Mouse (Mus musculus) liver, embryonic 13.5 days (tissue): ENCODE data around the gene Perm1. TPM values are rescaled to one million over a fixed set of nuclear protein-coding genes. Genes with fewer than 3 reads are reported as not detected.

Source experiments
- ATAC-seq: fragments of 200-750 bp; cut with Nextera tagmentation; 2 replicates; pipeline ENCODE4 v1.8.0; 2017; ENCODE audit warnings: low read depth, mild to moderate bottlenecking, moderate number of reproducible peaks, moderate library complexity
- DNase-seq: peaks from one replicate; pipeline ENCODE4 v3.0.0; 2022
- H3K27ac ChIP-seq: fragments of 300-500 bp; sonication (generic); 2 replicates; pipeline ENCODE4 v1.5.1; 2015; ENCODE audit warnings: moderate library complexity, mild to moderate bottlenecking, inconsistent platforms
- H3K27me3 ChIP-seq: fragments of 300-500 bp; sonication (generic); 2 replicates; pipeline ENCODE4 v1.6.1; 2015; ENCODE audit warnings: mild to moderate bottlenecking, inconsistent platforms
- H3K36me3 ChIP-seq: fragments of 300-500 bp; sonication (generic); 2 replicates; pipeline ENCODE4 v1.6.1; 2015; ENCODE audit warnings: mild to moderate bottlenecking, inconsistent platforms
- H3K4me1 ChIP-seq: fragments of 300-500 bp; sonication (generic); replicated peaks from 2 replicates; pipeline ENCODE4 v1.6.1; 2015; ENCODE audit warnings: inconsistent platforms
- H3K4me2 ChIP-seq: fragments of 300-500 bp; sonication (generic); 2 replicates; pipeline ENCODE4 v1.6.1; 2015; ENCODE audit warnings: inconsistent platforms, mild to moderate bottlenecking, moderate library complexity
- H3K4me3 ChIP-seq: fragments of 300-500 bp; sonication (generic); replicated peaks from 2 replicates; pipeline ENCODE4 v1.5.1; 2015; ENCODE audit warnings: mild to moderate bottlenecking, inconsistent platforms
- H3K9ac ChIP-seq: fragments of 300-500 bp; sonication (generic); 2 replicates; pipeline ENCODE4 v1.6.1; 2015; ENCODE audit warnings: mild to moderate bottlenecking, inconsistent platforms
- H3K9me3 ChIP-seq: fragments of 300-500 bp; sonication (generic); replicated peaks from 2 replicates; pipeline ENCODE4 v1.6.1; 2016; ENCODE audit warnings: inconsistent platforms
- WGBS: fragments of 180-500 bp; shearing (Covaris S2); methylation state at CpG from one replicate; pipeline ENCODE4 v1.1.7; 2015; ENCODE audit not compliant: insufficient replicate concordance; 5-methylcytosine and 5-hydroxymethylcytosine counted together
- polyA plus RNA-seq: library from polyadenylated mRNA; unstranded; fragments of >200 nt; fragmentation: Nextera tagmentation; extraction: Ambion mirVana; gene quantifications from 2 replicates; pipeline ENCODE4 v1.2.1, GENCODE M21; 2015

Gene Perm1
- polyA plus RNA-seq, 1 experiment from 2014 or later: not detected

- 39% methylated on average over 10 of the region's 10 CpGs for WGBS
- Histone ChIP-seq H3K9ac (peak within 1 kb of the TSS; percentile 39; the same call in 1 of the 2 replicates), H3K27ac (0 out of 2 replicates have a peak within 1 kb of the TSS, but pooled peaks have one; percentile 19), H3K4me1 (peaks cover 77% of the 10 kb centered on the region), H3K4me2 (peak within 1 kb of the TSS; percentile 42), H3K4me3 (peak within 1 kb of the TSS; percentile 16), H3K36me3 (no peaks in the 10 kb centered on the region), H3K27me3 (peaks cover 56% of the 10 kb centered on the region), H3K9me3 (no peaks in the 10 kb centered on the region)
- DNase-seq: no peak
- no peak for ATAC-seq
Observed at GRCm38 (mm10) chr4:156200623-156201475, 14.8 kb upstream of the Perm1 start, which contains the start of gene Isg15. Gene Isg15, minus strand, starts transcription at chr4:156200818.

DNA sequence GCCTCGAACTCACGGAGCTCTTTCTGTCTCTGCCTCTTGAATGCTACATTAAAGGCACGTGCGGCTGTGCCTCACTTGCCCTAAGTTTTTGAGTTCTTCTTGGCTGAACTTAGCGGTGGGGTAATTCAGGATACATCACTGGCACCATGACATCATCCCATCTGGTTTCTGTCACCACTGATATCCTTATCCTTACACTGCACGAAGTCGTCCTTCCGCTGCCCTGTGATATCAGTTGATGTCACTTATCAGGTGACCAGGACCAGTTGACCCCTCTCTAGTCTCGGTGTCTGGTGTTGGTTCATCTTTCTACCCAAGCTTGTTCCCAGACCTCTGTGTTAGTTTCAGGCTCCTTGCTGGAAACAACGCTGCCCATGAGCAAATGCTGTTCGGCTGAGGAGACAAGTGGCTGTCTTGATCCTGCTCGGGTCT is 13.2 kb upstream of the Perm1 start:
- ATAC-seq (peak; percentile 80), DNase-seq (peak; percentile 77)
- peak overlapping the region; percentile 78 for H3K27ac ChIP-seq
- H3K9me3 ChIP-seq: no peaks in the 10 kb centered on the region
- peak overlapping the region; percentile 62 for H3K4me3 ChIP-seq
- peaks cover 56% of the 10 kb centered on the region for H3K27me3 ChIP-seq
- H3K4me2 ChIP-seq: peak overlapping the region; percentile 81
- H3K4me1 ChIP-seq: peaks cover 63% of the 10 kb centered on the region
- peak overlapping the region; percentile 72 for H3K9ac ChIP-seq
- H3K36me3 ChIP-seq: no peaks in the 10 kb centered on the region
- 13% methylated on average over 12 of the region's 12 CpGs for WGBS

DNA sequence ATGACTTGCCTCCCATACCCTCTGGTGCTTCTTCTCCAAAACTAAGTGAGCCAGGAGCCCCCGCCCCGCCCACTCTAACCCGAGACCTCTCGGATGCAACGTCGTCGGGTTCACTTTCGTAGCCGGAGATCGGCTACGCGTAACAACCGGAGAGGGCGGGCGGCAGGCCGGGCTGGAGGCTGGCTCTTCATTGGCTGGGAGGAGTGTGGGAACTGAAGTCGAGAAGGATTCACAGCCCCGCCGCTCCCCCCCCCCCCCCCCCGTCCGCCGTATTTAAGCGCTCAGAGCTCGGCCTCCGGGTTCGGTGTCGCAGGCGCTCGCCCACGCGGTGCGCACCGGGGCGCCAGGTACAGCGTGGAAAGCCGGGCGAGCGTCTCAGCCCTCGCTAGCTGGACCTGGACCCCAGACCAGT is 12.7 kb upstream of the Perm1 start, which contains the start of gene AW011738:
Gene AW011738, plus strand, starts transcription at position 304 of the 412 bp plus-strand sequence.
- H3K4me1 ChIP-seq: peaks cover 61% of the 10 kb centered on the region

GRCm38 (mm10) chr4:156203413-156204131 is 12.1 kb upstream of the Perm1 start:
- peak overlapping the region; percentile 81 for H3K4me2 ChIP-seq
- ATAC-seq: peak; percentile 23
- H3K27me3 ChIP-seq: peaks cover 56% of the 10 kb centered on the region
- H3K4me1 ChIP-seq: peaks cover 55% of the 10 kb centered on the region
- H3K4me3 ChIP-seq: peak overlapping the region; percentile 62
- WGBS: under 1% methylated on average over 49 of the region's 49 CpGs
- peak overlapping the region; percentile 13; the same call in 1 of the 2 replicates for H3K27ac ChIP-seq
- no peaks in the 10 kb centered on the region for H3K9me3 ChIP-seq
- H3K36me3 ChIP-seq: no peaks in the 10 kb centered on the region
- no peak for DNase-seq
- peak overlapping the region; percentile 72 for H3K9ac ChIP-seq

More for the DNA sequence above, 12.7 kb upstream of the Perm1 start, which contains the start of gene AW011738:
- Histone ChIP-seq H3K9me3 (no peaks in the 10 kb centered on the region), H3K27ac (peak within 1 kb of the TSS; percentile 78), H3K4me2 (peak within 1 kb of the TSS; percentile 81), H3K27me3 (peaks cover 56% of the 10 kb centered on the region), H3K4me3 (peak within 1 kb of the TSS; percentile 62), H3K36me3 (no peaks in the 10 kb centered on the region), H3K9ac (peak within 1 kb of the TSS; percentile 72)
- 1% methylated on average over 24 of the region's 39 CpGs for WGBS
- DNase-seq: peak; percentile 72
- peak; percentile 73 for ATAC-seq

GRCm38 (mm10) chr4:156208872-156209271 is 6.8 kb upstream of the Perm1 start:
- no peak for ATAC-seq
- WGBS: 72% methylated on average over 4 of the region's 4 CpGs
- H3K4me2 ChIP-seq: no peak overlapping the region

GRCm38 (mm10) chr4:156209963-156210635 is 5.6 kb upstream of the Perm1 start:
- H3K4me2 ChIP-seq: no peak overlapping the region
- no peaks in the 10 kb centered on the region for H3K36me3 ChIP-seq

More at GRCm38 (mm10) chr4:156208872-156209271, 6.8 kb upstream of the Perm1 start:
- Histone ChIP-seq H3K9ac (no peak overlapping the region), H3K9me3 (no peaks in the 10 kb centered on the region), H3K36me3 (no peaks in the 10 kb centered on the region), H3K4me1 (peaks cover 10% of the 10 kb centered on the region), H3K27me3 (peaks cover 32% of the 10 kb centered on the region), H3K4me3 (no peak overlapping the region), H3K27ac (no peak overlapping the region)
- DNase-seq: no peak

DNA sequence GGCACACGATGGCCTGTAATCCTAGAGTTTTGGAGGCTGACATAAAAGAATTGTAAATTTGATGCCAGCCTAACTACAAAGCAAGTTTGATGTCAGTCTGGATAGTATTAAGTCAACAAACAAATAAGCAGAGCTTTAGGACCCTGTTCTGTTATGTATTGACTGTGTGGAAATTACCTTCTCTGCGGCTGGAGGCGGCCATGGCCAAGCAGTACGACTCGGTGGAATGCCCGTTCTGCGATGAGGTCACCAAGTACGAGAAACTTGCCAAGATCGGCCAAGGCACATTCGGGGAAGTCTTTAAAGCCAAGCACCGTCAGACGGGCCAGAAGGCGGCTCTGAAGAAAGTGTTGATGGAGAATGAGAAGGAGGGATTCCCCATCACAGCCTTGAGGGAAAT is 2.5 kb upstream of the Perm1 start:
- WGBS: 83% methylated on average over 13 of the region's 13 CpGs
- no peak for DNase-seq
- Histone ChIP-seq H3K9ac (no peak overlapping the region), H3K27ac (no peak overlapping the region), H3K9me3 (no peaks in the 10 kb centered on the region), H3K27me3 (peaks cover 5% of the 10 kb centered on the region), H3K4me1 (no peaks in the 10 kb centered on the region), H3K4me2 (no peak overlapping the region), H3K36me3 (no peaks in the 10 kb centered on the region), H3K4me3 (no peak overlapping the region)
- ATAC-seq: no peak

More at GRCm38 (mm10) chr4:156209963-156210635, 5.6 kb upstream of the Perm1 start:
- no peak overlapping the region for H3K27ac ChIP-seq
- DNase-seq: no peak
- ATAC-seq: no peak
- WGBS: 53% methylated on average over 13 of the region's 13 CpGs
- H3K9ac ChIP-seq: no peak overlapping the region
- no peaks in the 10 kb centered on the region for H3K4me1 ChIP-seq
- H3K9me3 ChIP-seq: no peaks in the 10 kb centered on the region
- H3K4me3 ChIP-seq: no peak overlapping the region
- peaks cover 20% of the 10 kb centered on the region for H3K27me3 ChIP-seq

DNA sequence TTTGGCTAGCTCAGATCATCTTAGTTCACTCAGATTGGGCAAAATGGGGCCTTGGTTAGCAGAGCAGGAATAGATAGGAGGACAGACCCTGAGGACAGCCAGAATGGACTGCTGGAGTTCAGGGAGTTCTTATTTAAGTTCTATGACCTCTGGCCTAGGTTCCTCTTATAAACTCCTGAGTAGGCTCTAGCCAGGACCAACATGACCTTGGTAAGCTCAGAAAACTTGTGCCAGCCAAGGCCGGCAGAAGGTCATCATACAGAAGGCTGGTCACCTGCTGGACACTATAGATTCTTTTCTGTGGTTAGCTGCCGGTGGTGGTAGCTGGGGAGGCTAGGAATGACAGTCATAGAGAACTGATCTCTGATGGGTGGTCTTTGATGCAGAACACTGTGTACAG is 528 bp downstream of the Perm1 start:
- no peak for DNase-seq
- H3K36me3 ChIP-seq: no peaks in the 10 kb centered on the region
- ATAC-seq: no peak

GRCm38 (mm10) chr4:156217022-156217669 is 1.5 kb downstream of the Perm1 start:
- no peaks in the 10 kb centered on the region for H3K4me1 ChIP-seq
- H3K36me3 ChIP-seq: no peaks in the 10 kb centered on the region
- no peak overlapping the region for H3K9ac ChIP-seq
- ATAC-seq: no peak
- no peak overlapping the region for H3K27ac ChIP-seq
- 84% methylated on average over 16 of the region's 16 CpGs for WGBS
- no peak overlapping the region for H3K4me2 ChIP-seq
- H3K4me3 ChIP-seq: no peak overlapping the region
- H3K9me3 ChIP-seq: no peaks in the 10 kb centered on the region
- H3K27me3 ChIP-seq: peaks cover 8% of the 10 kb centered on the region
- DNase-seq: no peak

More for the DNA sequence above, 528 bp downstream of the Perm1 start:
- 65% methylated on average over 2 of the region's 2 CpGs for WGBS
- peaks cover 8% of the 10 kb centered on the region for H3K27me3 ChIP-seq
- no peak overlapping the region for H3K4me2 ChIP-seq
- H3K4me1 ChIP-seq: no peaks in the 10 kb centered on the region
- no peak overlapping the region for H3K27ac ChIP-seq
- no peak overlapping the region for H3K4me3 ChIP-seq
- H3K9ac ChIP-seq: no peak overlapping the region
- no peaks in the 10 kb centered on the region for H3K9me3 ChIP-seq

- no peak overlapping the region for H3K27ac ChIP-seq
- H3K36me3 ChIP-seq: no peaks in the 10 kb centered on the region
- no peak overlapping the region for H3K4me3 ChIP-seq
- H3K4me2 ChIP-seq: no peak overlapping the region
- no peak for DNase-seq
- H3K4me1 ChIP-seq: no peaks in the 10 kb centered on the region
- H3K27me3 ChIP-seq: peaks cover 8% of the 10 kb centered on the region
- H3K9ac ChIP-seq: no peak overlapping the region
- WGBS: 77% methylated on average over 16 of the region's 16 CpGs
- ATAC-seq: no peak
- H3K9me3 ChIP-seq: no peaks in the 10 kb centered on the region
Observed at GRCm38 (mm10) chr4:156217838-156218237, 2.2 kb downstream of the Perm1 start.
